Mouse (Mus musculus) heart, postnatal 36 days (tissue): ENCODE measurements at regions not wholly inside any gene's neighbourhood (a gene's known extent, or its start where the extent isn't known, plus 50 kb on each side); places are given as distances from the start of the nearest gene placed in this dataset.

Source experiments
- DNase-seq, 2 experiments: peaks; one replicate each; pipeline ENCODE4 v3.0.0; 2021 to 2022
- intact Hi-C: fragments of 180-260 bp; cut with DNase I; formaldehyde crosslinking; loops from one replicate; pipeline ENCODE4 v1.15.1; 2025

- DNase-seq, result no peak
- intact Hi-C loops, result loop anchor here (1.0 to 10.0 kb wide), 3 partner anchors 622 to 1588 kb away; no protein-coding TSS in a partner anchor
Observed at GRCm38 (mm10) chr3:38227121-38227520, 257.5 kb downstream of the Ankrd50 start.

DNA sequence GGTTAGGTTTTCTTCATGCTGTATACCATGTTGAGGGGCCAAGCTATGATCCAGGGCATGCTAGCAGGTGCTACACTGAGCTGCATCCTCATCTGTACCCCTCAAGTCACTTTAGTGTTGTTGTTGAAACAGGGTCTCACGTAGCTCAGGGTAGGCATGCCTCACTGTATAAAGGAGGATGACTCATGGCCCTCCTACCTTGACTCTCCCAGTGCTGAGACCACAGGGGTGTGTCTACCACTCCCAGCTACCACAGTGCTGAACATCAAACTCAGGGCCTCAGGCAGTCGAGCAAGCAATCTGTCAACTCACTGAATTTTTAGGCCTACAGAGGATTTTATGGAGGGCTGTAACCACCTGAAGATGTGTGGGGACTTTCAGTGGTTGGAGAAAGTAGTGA lies 258.5 kb downstream of the Ankrd50 start:
- no peak for DNase-seq
- intact Hi-C loops, result loop anchor here (10.0 kb wide), 2 partner anchors 891 to 1589 kb away; no protein-coding TSS in a partner anchor

DNA sequence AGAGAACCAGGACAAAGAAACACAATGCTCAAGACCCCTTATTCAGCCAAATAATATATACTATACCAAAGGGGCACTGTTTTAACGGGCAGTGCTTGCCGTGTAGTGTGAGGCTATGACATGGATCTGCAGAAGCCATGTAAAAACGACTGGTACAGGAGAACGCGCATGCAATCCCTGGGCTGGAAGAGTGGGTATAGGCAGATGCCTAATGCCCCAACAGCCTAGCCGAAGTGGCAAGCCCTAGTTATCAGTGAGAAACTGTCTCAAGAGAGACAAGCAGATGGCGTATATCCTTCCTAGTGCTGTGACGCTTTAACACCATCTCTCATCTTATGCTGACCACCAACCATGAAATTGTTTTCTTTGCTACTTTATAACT lies 262.8 kb downstream of the Ankrd50 start:
- no peak for DNase-seq
- intact Hi-C loops, result loop anchor here (5.0 to 10.0 kb wide), 4 partner anchors 585 to 1593 kb away; partner anchors contain the start of gene Spry1

DNA sequence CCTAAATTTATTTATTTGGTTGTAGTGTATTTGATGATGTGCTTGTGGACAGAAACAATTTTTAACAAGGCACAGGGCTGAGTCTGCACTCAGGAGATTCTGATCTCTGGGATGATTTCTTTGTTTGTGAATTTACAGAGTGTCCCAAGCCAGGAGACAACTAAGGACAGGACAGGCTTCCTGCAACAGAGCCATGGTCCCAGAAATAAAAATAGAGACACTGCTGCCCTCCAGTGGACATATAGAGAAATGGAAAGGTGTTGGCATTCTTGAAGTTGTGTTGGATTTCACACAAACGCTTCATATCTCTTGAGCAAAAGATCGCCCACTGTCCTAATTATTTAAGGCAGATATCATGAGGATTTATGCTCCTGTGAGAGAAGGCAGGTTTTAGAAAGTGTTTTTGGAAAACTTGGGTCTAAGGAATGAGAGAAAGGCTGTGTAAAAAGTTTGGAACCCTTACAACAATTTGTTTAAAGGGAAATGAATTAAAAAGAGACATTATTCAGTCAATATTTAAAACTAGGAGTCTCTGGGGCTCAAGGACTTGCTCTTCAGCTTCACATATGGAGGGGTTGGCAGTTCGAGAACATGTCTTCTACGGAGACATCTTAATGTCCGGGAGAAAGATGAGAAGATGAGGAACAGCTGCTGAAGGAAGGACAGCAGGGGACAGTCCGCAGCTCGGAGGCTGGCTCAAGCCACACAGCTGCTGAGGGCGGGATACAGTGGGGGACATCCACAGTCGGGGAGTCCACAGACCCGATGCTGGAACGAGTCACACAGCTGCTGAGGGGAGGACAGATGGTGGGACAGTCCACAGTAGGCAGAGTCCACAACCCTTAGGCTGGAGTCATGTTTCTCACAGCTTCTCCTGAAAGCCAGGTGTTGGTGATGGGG lies 263.5 kb downstream of the Ankrd50 start:
- intact Hi-C loops, result loop anchor here (5.0 to 10.0 kb wide), 4 partner anchors 584 to 1594 kb away; partner anchors contain the start of gene Spry1
- DNase-seq, result peak; percentile 39 to 59

DNA sequence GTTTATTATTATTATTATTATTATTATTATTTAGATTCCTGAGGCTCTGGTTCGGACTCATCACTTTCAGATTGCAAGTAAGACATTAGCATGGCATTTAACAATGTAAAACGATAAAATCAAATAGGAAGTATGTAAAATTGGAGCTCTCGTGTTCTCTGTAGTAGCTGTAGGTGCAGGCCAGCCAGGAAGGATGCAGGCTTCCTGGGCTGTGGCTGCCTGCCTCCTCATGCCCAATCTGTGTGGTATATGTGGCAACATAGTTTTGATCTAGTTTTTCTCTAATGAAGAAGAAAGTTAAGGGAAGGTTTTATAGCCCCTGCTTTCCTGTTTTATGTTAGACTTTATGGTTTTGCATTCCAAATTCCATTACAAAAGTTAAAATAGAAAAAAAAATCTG lies 275.6 kb downstream of the Ankrd50 start:
- intact Hi-C loops, result no loop called here
- DNase-seq, result no peak

- DNase-seq, result no peak
- intact Hi-C loops, result no loop called here
Observed at GRCm38 (mm10) chr3:38207867-38208266, 276.8 kb downstream of the Ankrd50 start.

DNA sequence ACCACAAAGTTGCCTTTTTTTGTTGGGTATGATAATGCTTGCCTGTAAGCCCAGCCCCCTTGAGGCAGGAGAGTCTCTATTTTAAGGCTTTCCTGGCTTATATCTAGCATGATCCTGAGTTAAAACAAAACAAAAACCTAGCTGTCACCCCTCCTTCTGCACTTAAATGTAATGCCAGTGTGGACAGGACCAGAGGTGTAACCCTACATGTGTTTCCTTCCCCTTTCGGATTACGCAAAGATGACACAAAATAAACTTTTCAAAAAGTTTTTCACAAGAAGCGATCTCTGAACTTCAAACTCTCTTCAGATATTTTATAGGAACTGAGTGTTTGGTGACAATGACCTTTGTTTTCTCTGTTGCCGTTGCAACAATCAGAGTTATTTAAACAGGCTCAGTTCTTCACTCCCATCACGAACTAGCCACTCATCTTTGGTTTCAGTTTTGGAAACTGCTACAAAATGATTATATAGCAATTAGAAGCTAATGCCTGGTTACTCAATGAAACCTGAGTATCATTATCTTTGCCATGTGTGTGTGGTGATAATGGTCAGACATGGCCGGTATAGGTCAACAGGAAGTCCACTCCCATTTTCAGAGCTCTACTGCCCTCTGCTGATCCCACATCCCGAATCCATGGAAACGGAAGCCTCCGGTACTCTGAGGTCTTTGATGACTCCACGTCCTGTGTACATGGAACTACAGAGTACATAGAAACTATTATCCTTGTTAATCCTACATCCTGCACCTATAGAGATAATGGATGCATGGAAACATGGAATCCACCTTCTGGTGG lies 282.6 kb downstream of the Ankrd50 start:
- intact Hi-C loops, result loop anchor here (5.0 kb wide), 3 partner anchors 75 to 730 kb away; partner anchors contain the start of gene Spry1
- DNase-seq, result peak; percentile 82 to 86

DNA sequence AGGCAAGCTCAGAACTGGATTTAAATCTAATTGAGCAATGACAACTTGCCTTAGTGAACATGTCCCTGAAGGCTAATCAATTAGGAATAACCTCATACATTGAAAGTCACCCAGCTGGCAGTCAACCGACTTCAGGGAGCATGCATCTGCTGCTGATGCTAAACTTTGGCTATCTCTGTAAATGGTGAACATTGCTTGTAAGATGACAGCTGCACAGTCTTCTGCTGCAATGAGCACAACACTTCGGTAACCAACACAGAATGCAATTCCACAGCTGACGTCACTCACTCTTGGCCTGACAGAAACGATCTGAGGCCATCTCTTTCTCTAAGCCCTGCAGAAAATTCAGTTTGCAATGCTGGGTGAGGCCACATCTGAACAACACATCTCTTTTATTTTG lies 290.6 kb downstream of the Ankrd50 start:
- peak; percentile 18 to 36 for DNase-seq

GRCm38 (mm10) chr3:38187406-38187896 lies 297.2 kb downstream of the Ankrd50 start:
- no peak for DNase-seq
- intact Hi-C loops, result no loop called here

More for the DNA sequence above, 290.6 kb downstream of the Ankrd50 start:
- intact Hi-C loops, result no loop called here

DNA sequence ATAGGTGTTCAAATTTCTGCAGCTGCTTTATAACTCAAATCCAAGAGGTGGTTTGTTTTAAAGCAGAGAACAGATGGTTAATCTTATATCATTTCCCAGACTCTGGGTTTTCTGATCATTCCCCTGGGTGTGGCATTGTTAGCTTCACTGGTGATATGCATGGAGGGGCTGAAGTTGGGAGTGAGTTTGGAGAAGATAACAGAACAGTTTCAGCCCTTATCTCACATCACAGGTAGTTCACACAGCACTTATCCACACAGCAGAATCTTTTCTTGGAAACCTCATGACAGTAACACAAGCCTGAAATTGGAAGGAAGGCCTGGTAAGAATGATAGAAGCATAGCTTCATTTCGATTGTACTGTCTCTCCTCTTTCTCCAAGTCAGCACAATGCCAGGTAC lies 298.1 kb downstream of the Ankrd50 start:
- intact Hi-C loops, result no loop called here
- no peak for DNase-seq

- intact Hi-C loops, result loop anchor here (5.0 to 10.0 kb wide), 2 partner anchors 201 to 413 kb away; no protein-coding TSS in a partner anchor
- DNase-seq, result no peak
Observed at GRCm38 (mm10) chr3:38178295-38178694, 306.3 kb downstream of the Ankrd50 start.

DNA sequence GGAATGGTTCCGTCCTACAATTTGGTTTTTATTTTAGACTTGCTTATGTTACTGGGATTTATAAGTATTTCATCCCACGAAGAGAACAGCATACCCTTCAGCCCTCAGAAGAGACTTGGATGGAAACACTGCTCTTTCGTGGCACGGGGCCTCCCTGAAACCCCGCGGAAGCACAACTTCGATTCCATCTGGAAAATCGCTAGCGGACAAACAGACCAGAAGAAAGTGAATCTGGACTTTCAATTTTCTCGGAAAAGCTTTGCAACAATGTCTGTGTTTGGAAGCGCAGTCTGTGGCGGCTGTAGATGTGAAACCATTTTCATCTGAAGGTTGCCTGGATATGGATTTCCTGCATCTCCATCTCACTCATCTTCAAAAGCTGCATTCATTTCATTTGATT lies 308.7 kb downstream of the Ankrd50 start:
- intact Hi-C loops, result loop anchor here (2.0 to 10.0 kb wide), 3 partner anchors 37 to 411 kb away; no protein-coding TSS in a partner anchor
- DNase-seq, result peak in 1 of 2 experiments; percentile 17

DNA sequence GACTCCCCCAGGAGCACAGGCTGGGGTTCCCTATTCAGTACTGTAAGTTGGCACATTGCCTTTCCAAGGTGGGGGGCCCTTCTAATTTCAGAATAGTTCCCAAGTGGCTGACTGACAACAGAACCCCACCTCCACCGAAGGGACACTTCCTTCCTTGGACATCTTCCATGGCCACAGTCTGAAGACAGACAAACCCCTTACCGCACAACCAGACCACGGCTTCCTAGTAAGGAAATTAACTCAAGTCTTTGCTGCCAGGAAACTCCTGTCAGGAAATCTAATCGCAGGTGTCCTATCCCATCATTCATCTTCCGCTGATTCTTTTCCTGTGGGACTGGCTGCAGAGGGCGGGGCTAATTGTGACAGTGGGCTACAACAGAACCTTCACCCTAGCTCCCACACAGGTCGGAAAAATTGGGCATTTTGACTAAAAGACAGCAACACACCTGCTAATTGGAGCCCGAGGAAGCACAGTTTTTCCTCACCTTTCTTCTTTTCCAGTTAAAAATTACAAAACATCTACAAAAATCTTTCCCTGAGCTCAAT lies 309.8 kb downstream of the Ankrd50 start:
- intact Hi-C loops, result loop anchor here (2.0 to 10.0 kb wide), 3 partner anchors 36 to 410 kb away; no protein-coding TSS in a partner anchor
- peak; percentile 17 to 24 for DNase-seq

DNA sequence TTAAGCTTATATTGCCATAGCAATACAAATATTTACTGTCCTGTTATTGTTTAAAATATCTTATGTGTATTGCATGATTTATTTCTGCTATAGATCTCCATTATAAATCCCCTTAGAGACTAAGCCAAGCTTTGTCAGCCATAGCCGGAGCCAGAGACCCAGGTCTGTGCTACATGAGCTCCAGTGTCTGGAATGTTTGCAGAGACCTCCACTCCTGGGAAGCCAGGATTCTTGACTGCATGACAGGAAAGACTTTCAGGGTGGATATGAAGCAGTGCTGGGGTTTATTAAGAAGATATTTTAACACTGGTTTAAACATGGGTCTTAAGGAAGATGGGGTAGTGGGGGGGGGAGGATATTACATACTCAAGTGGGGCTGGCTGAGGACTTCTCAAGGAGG lies 332.2 kb downstream of the Ankrd50 start:
- intact Hi-C loops, result no loop called here
- no peak for DNase-seq

GRCm38 (mm10) chr3:38151821-38152220 lies 332.8 kb downstream of the Ankrd50 start:
- intact Hi-C loops, result no loop called here

GRCm38 (mm10) chr3:38146663-38147062 lies 338.0 kb downstream of the Ankrd50 start:
- intact Hi-C loops, result no loop called here
- no peak for DNase-seq

More at GRCm38 (mm10) chr3:38151821-38152220, 332.8 kb downstream of the Ankrd50 start:
- no peak for DNase-seq

- DNase-seq, result no peak
- intact Hi-C loops, result no loop called here
Observed at GRCm38 (mm10) chr3:38145444-38145843, 339.2 kb downstream of the Ankrd50 start.

GRCm38 (mm10) chr3:38144650-38145049 lies 340.0 kb downstream of the Ankrd50 start:
- intact Hi-C loops, result no loop called here
- peak; percentile 44 to 45 for DNase-seq

GRCm38 (mm10) chr3:38143147-38143883 lies 341.3 kb downstream of the Ankrd50 start:
- peak; percentile 55 to 62 for DNase-seq
- intact Hi-C loops, result no loop called here

DNA sequence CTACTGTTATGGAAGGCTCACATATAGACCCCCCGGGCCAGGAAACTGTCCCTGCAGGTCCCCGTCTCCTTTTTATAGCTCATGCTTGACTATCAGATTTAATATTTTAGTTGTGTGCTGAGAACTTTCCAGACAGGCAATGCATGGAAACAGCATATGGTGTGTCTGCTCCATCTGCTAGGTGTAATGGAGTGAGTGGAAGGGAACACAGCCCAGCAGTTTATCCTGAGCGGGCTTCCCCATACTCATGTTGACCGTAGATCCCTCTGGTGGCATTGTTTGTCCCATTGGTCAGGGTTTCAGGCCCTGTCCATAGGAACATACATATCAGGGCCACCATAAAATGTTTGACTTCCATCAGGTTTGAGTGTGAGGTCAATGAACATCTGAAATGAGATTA lies 345.3 kb downstream of the Ankrd50 start:
- intact Hi-C loops, result loop anchor here (2.0 kb wide), 1 partner anchor 35 kb away; no protein-coding TSS in a partner anchor
- DNase-seq, result no peak
